Mouse (Mus musculus): ENCODE measurements around the gene Atp1b2.

DNA sequence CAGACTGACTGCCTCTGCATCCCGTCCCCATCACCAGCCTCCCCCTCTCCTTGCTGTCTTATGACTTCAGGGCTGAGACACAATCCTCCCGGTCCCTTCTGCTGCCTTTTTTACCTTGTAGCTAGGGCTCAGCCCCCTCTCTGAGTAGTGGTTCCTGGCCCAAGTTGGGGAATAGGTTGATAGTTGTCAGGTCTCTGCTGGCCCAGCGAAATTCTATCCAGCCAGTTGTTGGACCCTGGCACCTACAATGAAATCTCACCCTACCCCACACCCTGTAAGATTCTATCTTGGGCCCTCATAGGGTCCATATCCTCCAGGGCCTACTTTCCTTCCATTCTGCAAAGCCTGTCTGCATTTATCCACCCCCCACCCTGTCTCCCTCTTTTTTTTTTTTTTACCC, 14.3 kb downstream of the Atp1b2 start:
- TF ChIP-seq ZNF384 (IDR thresholded peaks at IDR 0.05; ENCODE audit: low read depth, low read length) (no peak), UBTF (IDR thresholded peaks at IDR 0.05; ENCODE audit: low read depth, low read length) (no peak), POLR2AphosphoS2 (IDR thresholded peaks at IDR 0.05; ENCODE audit: low read depth, low read length) (no peak), ZMIZ1 (IDR thresholded peaks at IDR 0.05; ENCODE audit: low read depth, low read length) (no peak)

Data from CH12.LX (cell line).